Mouse (Mus musculus): ENCODE results near the gene Ap3b1.

The Ap3b1 gene

DNA sequence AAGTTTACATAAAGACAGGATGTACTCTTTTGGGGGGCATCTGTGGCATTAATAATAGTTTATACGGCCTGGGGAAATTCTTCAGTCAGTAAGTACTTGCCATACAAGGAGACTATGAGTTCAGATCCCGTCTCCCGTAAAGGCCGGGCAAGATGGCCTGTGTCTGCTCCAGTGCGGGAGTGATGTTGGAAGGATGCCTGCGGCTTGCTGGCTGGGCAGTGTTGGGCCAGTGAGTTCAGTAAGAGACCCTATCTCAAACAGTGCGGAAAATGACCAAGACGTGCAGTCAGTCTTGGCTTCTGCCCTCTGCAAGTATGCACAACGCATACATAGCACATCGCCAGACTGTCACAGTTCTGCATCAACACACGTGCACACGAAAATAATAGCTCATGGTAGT is 95.4 kb downstream of the Ap3b1 start:
- DNase-seq, result no peak

DNA sequence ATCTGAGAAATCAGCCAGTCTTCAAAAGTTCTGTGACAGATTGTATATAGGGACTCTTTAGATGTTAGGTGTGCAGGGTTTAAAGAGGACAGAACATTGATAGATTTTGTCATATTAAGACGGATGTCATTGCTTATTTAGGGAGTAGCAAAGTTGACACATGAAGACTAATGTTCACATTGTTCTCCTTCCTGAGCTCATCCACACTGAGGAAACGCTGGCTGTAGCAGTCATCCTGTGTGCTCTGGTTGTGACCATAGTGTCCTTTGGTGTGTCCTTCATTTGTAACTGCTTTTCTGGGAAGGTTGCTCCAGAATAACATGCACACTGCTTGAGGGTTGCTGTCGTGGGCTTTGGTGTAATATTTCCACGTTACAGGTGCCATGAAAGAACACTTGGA is 100.4 kb downstream of the Ap3b1 start:
- DNase-seq, result no peak

DNA sequence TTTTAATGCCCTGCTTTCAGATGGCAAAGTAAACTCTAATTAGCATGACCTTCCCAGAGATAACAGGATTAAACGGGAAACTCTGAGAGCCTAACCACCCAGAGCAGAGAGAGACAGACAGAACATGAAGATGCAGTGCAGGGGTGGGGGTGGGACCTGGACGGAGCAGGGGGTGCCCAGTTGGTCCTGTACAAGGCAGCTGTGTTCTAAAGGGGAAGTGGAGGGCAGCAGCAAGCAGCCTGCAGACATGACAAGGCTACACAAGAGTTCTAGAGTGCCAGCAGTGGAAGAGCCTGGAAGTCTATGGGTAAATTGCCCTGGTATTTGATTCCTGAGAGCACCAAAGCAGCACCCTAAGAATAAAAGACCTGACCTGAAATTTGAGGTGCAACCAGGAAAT is 105.5 kb downstream of the Ap3b1 start:
- no peak for DNase-seq

DNA sequence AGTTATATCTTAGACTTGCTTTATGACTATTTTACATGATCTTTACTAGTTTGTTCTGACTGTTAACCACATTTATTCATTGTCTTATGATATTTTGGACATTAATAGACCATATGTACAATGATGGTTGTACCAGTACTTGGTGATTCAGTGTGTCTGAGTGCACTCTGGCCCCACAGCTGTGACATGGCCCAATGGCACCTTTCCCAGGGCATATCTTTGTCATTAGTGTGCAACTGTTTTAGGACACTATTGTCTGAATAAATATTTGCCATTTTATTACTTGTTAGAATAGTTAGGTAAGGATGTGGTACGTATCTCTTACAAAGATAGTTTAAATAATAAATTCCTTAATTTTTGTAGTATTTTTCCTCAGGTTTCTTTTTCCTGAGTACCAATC is 109.8 kb downstream of the Ap3b1 start:
- no peak for DNase-seq

DNA sequence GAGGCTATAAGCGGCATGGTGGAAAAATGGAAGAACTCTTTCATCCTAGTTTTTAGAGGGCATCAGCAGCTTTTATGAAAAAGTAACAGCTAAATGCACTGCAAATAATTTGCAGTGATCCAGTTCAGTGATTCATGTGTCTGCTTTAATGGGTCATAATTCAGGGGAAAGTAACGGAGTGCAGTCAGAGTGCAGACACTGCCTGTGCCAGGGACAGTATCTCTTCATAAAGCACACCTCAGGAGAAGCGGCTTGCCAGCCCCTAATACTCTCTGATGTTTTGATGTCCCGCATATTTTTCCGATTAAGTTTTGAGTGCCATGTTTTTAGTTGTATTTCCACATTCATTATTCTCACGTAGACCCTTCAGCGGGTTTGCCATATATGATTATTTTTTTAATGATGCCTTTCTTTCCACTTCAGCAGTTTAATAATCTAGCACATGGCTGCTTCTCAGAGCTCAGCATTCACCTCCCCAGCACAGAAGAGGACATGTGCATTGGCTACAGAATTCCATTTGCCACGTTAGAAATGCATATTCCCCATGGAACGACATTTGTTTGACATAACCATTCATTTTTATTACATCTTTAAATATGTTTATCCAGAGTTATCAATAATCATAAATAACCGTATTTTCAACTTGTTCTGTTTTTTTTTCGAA is 112.4 kb downstream of the Ap3b1 start:
- no peak for DNase-seq

DNA sequence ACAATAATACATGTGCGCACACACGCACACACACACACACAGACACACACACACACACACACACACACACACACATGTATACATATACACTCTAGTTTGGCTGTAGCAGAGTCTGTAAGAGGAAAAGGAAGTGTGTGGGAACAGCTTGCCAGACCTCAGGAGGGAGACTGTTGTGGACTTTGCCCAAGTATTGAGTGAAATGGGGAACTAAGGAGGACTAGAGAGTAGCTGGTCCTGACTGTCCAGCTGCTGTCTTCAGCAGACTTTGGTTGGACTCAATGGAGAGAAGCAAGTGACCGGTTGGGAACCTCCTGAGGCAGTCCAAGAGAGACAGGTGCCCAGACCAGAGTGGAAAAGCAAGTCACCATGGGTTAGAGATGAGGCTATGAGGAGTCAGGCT is 117.4 kb downstream of the Ap3b1 start:
- no peak for DNase-seq

DNA sequence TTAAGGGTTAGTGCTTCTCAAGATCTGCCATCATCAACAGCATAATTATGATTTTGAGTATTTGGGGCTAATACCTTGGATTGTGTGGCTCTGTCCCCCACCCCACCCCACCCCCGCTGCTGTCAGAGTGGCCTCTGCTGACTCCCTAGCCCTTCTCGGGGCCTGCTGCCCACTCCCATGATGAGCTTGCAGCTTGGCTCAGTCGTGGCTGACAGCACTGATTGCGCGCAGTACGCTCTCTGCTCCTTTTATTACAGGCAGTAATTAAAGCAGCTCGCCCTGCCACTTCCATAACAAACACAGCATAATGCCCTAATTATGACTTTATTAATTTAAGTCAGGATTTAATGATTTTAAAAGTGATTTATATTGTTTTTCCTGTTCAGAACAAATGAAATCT is 121.5 kb downstream of the Ap3b1 start:
- no peak for DNase-seq

DNA sequence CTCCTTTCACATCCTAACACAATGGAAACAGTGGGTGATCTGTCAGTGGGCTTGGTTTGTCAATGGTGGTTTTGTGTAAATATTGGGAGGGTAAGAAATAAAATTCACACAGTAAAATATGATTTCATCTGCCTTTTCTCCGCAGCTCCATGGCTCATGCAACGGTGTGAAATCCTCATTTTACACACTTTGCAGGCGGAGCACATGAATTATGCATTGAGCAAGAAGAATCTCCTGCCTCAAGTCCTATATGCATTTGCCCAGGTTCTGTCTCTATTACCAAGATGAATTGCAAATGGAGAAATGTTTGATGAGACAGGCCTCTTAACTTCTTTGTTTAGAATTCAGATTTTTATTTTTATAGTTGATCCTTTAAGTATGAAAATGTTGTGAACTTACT is 131.9 kb downstream of the Ap3b1 start:
- DNase-seq, result no peak

DNA sequence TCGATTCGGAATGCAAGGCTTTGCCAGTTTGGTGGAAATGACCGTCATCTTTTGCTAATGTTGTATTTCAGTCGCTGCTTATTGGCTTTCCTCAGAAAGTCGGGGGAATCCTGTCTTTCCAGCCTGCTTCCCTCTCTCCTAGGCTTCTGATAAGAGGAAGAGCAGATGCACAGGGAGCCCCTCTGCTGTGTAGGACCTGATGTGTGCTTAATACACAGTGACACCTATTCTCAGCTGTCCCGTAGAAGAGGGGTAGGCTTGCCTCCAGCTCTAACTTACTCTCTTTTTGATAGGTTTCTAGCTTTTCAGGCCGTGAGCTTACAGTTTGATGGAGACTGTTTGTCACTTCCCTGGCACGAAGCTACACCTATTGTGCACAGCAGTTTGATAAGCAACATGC is 132.4 kb downstream of the Ap3b1 start:
- no peak for DNase-seq

DNA sequence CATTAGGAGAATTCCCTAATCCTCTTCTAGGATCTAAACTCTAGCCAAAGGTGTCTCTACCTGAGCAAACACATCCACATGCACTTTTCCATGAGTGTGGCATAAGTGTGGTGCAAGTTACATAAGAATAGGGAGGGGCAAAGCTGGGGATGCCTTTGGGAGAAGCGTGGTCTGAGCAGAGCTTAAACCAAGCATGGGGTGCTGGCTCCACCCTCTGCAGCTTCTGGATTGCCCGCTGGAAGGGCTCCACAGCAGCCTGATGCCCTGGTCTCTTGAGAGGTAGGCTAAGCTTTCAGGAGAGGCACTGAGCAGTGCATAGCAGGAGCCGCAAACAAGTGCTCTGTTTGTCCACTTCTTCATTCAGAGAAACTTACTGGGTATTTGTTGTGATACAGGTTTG is 138.8 kb downstream of the Ap3b1 start:
- DNase-seq, result no peak

DNA sequence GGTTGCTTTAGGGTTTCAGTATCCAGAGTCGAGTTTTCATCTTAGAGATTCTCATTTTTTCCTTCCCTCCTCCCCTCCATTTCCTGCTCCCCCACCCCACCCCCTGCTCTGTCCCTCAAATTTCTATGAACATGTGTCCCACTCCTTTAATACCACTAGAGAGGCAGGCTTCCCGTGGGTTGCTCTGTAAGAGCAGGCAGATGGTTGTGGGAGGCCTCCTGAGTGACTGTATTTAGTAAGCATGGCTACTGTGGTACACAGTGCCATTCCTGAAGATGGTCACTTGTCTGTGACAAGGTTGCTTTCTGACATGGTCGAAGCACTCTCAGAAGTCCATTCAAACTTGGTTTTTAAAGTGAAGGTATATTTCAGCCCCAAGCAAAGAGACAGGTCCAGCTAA is 147.7 kb downstream of the Ap3b1 start:
- DNase-seq, result no peak

DNA sequence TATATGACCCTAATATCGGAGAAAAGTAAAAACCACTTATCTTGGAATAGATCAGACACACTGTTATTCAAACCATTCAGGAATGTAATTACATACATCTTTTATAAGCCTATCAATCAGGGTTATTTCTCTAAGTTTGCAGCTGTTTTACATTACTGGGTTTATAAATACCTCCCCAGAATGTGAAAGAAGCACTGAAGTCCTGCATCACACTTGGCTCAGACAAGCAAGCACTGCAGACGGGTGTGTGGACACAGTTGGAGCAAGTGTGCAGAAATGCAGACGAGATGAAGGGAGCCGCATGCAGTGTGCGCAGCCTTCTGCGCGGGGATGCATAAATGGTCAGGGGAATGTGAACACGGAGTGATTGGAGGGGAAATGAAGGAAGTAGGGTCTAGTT is 149.6 kb downstream of the Ap3b1 start:
- no peak for DNase-seq

DNA sequence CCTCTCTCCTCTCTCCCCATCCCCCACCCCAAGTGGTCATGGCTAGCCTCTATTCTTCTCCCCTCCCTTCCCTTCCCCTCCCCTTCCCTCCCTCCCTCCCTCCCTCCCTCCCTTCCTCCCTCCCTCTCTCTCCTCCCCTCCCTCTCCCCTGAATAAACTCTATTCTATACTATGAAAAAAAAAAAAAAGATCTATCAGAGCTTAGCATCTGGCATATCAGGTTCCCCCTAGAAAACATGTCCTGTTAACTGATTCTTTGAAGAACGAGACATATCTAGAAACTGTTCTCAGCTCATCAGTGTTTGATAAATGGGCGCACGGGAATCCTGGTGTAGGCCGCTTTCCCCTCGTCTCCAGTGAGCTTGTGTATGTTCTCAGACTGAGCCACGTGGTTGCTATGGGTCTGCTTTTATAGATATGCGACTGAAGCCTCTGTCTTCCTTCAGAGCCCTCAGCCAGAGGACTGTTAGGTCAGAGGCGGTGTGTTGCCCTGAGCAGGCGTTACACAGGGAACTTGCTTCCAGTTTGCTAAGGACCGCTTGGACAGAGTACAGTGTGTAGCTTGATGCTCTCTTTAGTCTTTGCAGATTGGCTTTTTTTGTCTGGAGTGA is 154.5 kb downstream of the Ap3b1 start:
- no peak for DNase-seq

DNA sequence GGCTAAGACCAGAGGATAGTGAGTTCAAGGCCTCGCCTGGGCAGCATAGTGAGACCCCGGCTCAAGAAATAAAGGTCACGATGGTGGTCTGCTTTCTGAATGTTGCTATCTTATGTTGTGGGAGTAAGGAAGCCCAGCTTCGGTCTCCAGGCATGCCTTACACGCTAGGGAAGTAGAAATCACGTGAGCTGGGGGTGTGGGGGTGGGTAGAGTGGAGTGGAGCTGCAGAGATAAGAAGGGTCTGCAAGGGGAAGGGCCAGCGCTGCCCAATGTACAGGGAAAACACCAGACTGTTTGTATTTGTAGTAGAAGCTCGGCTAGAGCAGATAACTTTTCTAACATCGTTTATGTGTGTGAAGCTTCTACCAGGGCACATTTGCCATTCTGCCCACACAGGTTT is 155.1 kb downstream of the Ap3b1 start:
- no peak for DNase-seq

DNA sequence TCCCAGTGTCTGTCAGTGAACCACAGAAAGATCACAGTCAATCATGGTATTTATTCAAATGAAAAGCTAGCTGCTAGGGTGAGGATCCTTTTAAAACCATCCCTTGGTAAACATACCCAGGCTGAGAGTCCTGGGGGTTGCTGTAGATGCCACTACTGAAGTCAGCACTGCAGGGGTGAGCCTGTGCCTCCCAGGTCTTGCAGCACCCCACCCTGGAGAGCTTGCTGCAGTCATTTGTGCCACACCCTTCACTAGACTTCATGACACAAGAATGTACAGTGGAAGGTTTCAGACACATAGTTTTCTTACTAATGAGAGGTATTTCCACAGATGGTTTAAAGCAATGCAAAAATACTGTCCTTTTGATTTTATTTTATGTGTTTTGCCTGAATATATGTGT is 156.2 kb downstream of the Ap3b1 start:
- no peak for DNase-seq

DNA sequence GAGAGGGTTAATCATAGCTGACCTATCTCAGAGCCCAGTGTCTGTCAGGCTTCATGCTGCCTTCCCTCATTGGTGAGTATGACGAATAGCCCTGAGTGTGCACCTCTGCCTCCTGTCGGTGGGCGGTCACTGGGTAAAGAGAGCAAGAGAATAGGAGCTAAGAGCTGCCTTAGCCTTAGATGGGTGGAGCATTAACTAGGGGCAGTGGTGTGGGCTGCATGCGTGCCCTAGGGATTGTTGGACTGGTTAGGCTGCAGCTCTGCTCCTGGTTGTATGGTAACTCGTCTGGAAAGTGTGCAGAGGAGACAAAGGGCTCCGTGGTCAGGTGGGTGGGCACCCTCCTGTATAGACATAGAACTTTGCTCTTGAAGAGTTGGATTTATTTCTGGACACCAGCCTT is 157.8 kb downstream of the Ap3b1 start:
- DNase-seq, result no peak

DNA sequence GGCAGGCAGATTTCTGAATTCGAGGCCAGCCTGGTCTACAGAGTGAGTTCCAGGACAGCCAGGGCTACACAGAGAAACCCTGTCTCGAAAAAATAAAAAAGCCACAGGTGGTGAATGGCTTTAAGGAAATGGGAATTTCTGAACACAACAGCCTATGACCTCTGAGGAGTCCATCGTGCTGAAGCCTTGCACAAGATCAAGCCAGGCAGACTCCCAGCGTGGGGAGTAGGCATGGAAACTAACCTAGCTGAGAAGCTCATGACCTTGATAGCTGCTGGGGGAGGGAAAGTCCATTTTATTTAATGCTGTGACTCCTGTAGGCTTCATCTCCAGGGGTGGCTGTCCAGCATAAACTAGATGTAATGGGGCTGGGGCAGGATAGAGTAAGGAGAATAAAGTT is 159.4 kb downstream of the Ap3b1 start:
- no peak for DNase-seq

DNA sequence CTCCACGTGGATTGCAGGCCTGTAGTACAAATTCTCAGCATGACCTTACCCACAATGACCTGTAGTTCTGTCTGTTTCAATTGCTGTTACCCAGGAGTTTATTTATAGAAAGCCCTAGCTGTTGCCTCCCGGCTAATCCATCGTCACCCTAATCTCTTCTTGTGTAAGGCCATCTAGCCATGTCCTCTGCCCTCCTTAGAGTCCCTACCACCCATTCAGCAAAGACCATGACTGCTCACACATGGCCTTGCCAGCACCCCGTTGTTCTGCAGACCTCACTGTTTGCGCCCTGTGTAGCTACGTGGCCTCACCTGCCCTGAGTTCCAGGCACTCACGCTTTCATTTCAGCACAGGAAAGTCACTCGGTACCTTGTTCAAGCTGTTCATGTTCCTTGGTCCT is 160.5 kb downstream of the Ap3b1 start:
- DNase-seq, result no peak

DNA sequence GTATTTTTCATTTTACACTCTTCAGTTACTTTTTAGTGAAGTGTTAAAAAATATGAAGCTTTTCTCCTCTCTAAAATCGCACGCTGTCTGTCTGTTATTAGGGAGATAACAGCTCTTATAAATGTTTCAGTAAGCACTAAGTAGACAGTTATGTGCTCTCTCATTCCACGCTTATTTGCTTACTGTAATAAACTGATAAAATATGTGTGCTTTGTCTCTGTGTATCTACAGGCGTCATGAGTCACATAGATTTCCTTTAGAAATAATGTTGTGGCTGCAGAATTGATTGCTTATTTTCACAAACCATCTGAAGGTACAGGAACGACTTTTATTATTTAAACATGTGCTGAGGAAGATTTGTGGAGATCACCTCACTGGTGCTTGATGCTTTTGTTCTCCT is 164.5 kb downstream of the Ap3b1 start:
- DNase-seq, result no peak

DNA sequence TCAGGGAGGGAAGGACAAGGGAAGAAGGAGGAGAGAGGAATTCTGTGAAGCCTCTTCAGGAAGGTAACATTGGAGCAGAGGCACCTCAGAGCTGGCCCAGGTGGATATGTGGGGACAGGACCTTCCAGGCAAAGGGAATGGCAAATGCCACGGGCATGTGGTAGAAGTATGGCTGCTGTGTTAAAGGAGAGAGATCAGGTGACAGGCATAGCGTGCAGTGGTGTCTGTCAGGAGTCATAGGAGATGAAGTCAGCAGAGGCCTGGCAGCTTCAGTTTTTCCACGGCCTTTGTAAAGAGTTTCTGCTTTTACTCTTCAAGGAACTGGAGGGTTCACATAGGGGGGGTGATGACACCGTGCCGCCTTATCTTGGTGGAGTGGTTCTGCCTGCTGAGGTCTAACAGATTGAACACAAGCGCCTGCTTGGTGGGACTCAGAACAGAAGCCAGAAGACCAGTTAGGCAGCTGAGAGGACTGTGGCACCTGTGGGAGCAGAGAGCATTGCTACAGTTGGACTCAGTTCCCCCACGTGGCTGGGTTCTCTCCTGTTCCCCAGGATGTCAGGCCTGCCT is 166.0 kb downstream of the Ap3b1 start:
- DNase-seq, result no peak

DNA sequence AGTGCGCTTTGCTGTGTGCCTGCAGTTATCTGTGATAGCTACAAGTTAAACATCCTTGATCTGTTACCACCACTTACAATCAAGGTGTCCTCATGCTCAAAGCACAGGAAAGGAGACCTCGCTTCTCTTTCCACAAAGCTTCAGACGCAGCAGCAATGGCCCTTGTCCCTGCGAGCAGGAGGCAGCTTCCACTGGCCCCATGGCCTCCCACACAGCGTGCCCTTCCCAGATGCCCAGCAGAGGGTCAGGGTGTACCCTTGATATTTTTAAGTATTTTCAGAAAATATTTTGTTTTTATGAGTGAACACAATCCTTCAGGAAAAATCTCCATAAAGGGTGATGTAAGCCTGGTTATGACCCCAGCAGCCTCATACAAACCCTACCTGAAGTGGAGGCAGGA is 170.4 kb downstream of the Ap3b1 start:
- DNase-seq, result no peak

DNA sequence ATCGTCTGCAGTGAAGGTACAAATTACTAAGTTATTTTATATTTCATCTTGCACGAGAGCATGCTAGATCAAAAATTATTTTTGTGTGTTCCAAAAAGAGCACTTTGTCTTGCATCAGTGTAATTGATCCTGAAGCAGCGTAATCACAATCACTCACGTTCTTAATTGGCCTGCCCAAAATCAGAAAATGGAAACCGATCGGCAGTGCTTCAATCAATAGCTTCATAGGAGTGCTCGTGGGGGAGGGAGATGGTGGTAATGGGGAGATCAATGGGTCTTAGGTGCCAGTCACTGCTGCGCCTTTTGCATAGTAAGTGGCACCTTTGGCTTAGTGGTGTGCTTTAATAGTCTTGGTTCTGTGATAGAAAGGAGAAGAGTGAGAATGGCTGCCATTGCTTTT is 174.8 kb downstream of the Ap3b1 start:
- no peak for DNase-seq

DNA sequence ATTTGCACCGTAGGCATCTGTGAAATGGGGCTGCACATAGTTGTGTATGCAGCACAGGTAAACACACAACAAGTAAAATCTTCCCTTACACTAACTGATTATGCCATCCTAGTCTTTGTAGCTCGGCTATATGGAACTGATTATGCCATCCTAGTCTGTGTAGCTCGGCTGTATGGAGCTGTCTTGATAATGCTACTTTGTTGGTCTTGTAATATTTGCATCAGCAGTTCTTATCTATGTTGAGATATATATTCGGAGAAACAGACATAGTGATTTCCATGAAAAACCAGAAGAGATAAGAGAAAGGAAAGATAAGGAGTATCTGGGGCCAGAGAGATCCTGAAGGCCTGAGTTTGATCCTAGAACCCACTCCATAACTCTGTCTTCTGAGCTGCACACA is 178.6 kb downstream of the Ap3b1 start:
- no peak for DNase-seq

DNA sequence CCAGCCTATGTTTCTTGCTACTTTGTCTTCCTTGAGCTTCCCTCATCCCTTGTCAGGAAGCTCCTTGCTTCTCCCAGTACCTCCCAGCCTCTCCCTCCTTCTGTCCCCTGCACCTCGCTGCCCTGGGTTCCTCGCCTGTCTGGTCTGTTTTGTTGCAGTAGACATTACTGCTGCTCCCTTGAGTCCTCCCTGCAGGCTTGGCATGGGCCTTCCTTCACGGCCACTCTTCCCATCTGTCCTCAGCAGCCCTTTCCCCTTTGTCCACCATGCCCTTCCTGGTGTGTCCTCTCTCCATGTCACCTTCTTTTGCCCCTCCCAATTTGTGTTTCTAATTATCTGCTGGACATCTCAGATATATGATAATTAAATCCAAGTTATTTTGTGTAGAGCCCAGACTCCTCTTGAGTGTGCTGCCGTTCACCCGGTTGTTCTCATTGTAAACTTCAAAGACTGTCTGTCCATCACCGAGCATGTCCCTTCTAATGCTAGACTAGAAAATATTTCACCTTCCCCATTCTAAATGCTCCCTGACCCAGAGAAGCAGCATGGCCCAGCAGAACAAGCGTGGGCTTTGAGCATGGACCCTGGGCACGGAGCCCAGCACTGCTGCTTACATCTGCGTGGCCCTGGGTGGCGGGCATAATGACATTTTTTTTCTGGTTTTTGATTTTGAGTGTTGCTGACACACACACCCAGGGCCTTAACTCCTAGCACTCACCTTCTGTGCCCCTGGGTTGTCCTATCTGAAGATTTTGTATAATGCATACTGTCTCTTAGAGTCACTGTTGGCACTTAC is 181.3 kb downstream of the Ap3b1 start:
- no peak for DNase-seq
